Mouse (Mus musculus) forebrain, embryonic 11.5 days (tissue): ENCODE measurements around the gene Hdac7. TPM values are rescaled to one million over a fixed set of nuclear protein-coding genes. Genes with fewer than 3 reads are reported as not detected.

Source experiments
- ATAC-seq: fragments of 200-750 bp; cut with Nextera tagmentation; replicated peaks from 2 replicates; pipeline ENCODE4 v1.8.0; 2017; ENCODE audit warnings: moderate TSS enrichment; ENCODE audit not compliant: low FRiP score
- DNase-seq: peaks from one replicate; pipeline ENCODE4 v3.0.0-alpha.2; 2017; ENCODE audit warnings: low spot score
- H3K27ac ChIP-seq: fragments of 300-500 bp; sonication (generic); 2 replicates; pipeline ENCODE4 v1.5.1; 2014; ENCODE audit warnings: low read depth, low read length
- H3K27me3 ChIP-seq: fragments of 300-500 bp; sonication (generic); 2 replicates; pipeline ENCODE4 v1.6.1; 2014; ENCODE audit warnings: mild to moderate bottlenecking, low read length, mixed read lengths; ENCODE audit not compliant: control insufficient read depth, insufficient read depth
- H3K36me3 ChIP-seq: fragments of 300-500 bp; sonication (generic); 2 replicates; pipeline ENCODE4 v1.6.1; 2014; ENCODE audit warnings: mild to moderate bottlenecking, low read length, moderate library complexity, mixed read lengths; ENCODE audit not compliant: control insufficient read depth, insufficient read depth
- H3K4me1 ChIP-seq: fragments of 300-500 bp; sonication (generic); replicated peaks from 2 replicates; pipeline ENCODE4 v1.6.1; 2014; ENCODE audit warnings: low read length, mixed read lengths; ENCODE audit not compliant: control insufficient read depth, insufficient read depth
- H3K4me2 ChIP-seq: fragments of 300-500 bp; sonication (generic); 2 replicates; pipeline ENCODE4 v1.6.1; 2014; ENCODE audit warnings: low read depth, mild to moderate bottlenecking, low read length, moderate library complexity, mixed read lengths; ENCODE audit not compliant: severe bottlenecking
- H3K4me3 ChIP-seq: fragments of 300-500 bp; sonication (generic); 2 replicates; pipeline ENCODE4 v1.5.1; 2014; ENCODE audit warnings: low read depth, low read length
- H3K9ac ChIP-seq: fragments of 300-500 bp; sonication (generic); 2 replicates; pipeline ENCODE4 v1.6.1; 2014; ENCODE audit warnings: low read length
- H3K9me3 ChIP-seq: fragments of 300-500 bp; sonication (generic); 2 replicates; pipeline ENCODE4 v1.6.1; 2016; ENCODE audit warnings: low read length, mixed read lengths; ENCODE audit not compliant: control insufficient read depth
- WGBS: fragments of 180-500 bp; shearing (Covaris S2); extraction: QIAGEN DNeasy Blood & Tissue Kit; methylation state at CpG from one replicate; pipeline ENCODE4 v1.1.7; 2014; 5-methylcytosine and 5-hydroxymethylcytosine counted together
- polyA plus RNA-seq: library from polyadenylated mRNA; unstranded; fragments of >200 nt; fragmentation: Nextera tagmentation; extraction: Ambion mirVana; gene quantifications from 2 replicates; pipeline ENCODE4 v1.2.1, GENCODE M21; 2014

The Hdac7 gene
- polyA plus RNA-seq, 1 experiment from 2014 or later = 23.9 TPM

GRCm38 (mm10) chr15:97745331-97745730 is 99.0 kb downstream of the Hdac7 start:
- no peaks in the 10 kb centered on the region for H3K27me3 ChIP-seq
- no peak for ATAC-seq
- H3K9me3 ChIP-seq = no peaks in the 10 kb centered on the region
- no peaks in the 10 kb centered on the region for H3K36me3 ChIP-seq
- no peak for DNase-seq
- no peaks in the 10 kb centered on the region for H3K4me1 ChIP-seq
- 80% methylated on average over 10 of the region's 10 CpGs for WGBS
- H3K4me2 ChIP-seq = no peak overlapping the region
- H3K9ac ChIP-seq = no peak overlapping the region
- no peak overlapping the region for H3K4me3 ChIP-seq
- H3K27ac ChIP-seq = no peak overlapping the region

- H3K27ac ChIP-seq = no peak overlapping the region
- DNase-seq = no peak
- no peak overlapping the region for H3K4me3 ChIP-seq
- ATAC-seq = no peak
- no peaks in the 10 kb centered on the region for H3K36me3 ChIP-seq
- 84% methylated on average over 10 of the region's 10 CpGs for WGBS
- no peaks in the 10 kb centered on the region for H3K27me3 ChIP-seq
- H3K4me2 ChIP-seq = no peak overlapping the region
- no peaks in the 10 kb centered on the region for H3K4me1 ChIP-seq
- H3K9me3 ChIP-seq = no peaks in the 10 kb centered on the region
- no peak overlapping the region for H3K9ac ChIP-seq
These were observed 99.4 kb downstream of the Hdac7 start for GRCm38 (mm10) chr15:97744930-97745329.

- DNase-seq = no peak
- Histone ChIP-seq H3K27ac (no peak overlapping the region), H3K4me1 (no peaks in the 10 kb centered on the region), H3K4me3 (no peak overlapping the region), H3K9me3 (no peaks in the 10 kb centered on the region), H3K27me3 (no peaks in the 10 kb centered on the region), H3K36me3 (no peaks in the 10 kb centered on the region), H3K4me2 (no peak overlapping the region), H3K9ac (no peak overlapping the region)
- WGBS = 87% methylated on average over 11 of the region's 12 CpGs
- no peak for ATAC-seq
These were observed 100.3 kb downstream of the Hdac7 start for GRCm38 (mm10) chr15:97743961-97744525.

- WGBS = 83% methylated on average over 5 of the region's 5 CpGs
- H3K27ac ChIP-seq = no peak overlapping the region
- no peak for ATAC-seq
- H3K4me1 ChIP-seq = no peaks in the 10 kb centered on the region
- DNase-seq = no peak
- no peak overlapping the region for H3K4me2 ChIP-seq
- no peaks in the 10 kb centered on the region for H3K36me3 ChIP-seq
- H3K9ac ChIP-seq = no peak overlapping the region
- H3K27me3 ChIP-seq = no peaks in the 10 kb centered on the region
- no peaks in the 10 kb centered on the region for H3K9me3 ChIP-seq
- no peak overlapping the region for H3K4me3 ChIP-seq
These were observed 101.1 kb downstream of the Hdac7 start for GRCm38 (mm10) chr15:97743210-97743609.

Other genes starting within 250 kb of the Hdac7 start
- gene Rpap3, start 138.7 kb downstream of the Hdac7 start, polyA plus RNA-seq = 47.8 and 48.5 TPM in 2 replicates
- 0.33 TPM in 1 of 2 replicates, not detected in the other for gene Endou, start 113.2 kb downstream of the Hdac7 start, polyA plus RNA-seq
- gene Rapgef3, start 76.5 kb downstream of the Hdac7 start, polyA plus RNA-seq = 4.8 and 5.5 TPM in 2 replicates
- 32.1 and 32.9 TPM in 2 replicates for gene Slc48a1, start 66.0 kb downstream of the Hdac7 start, polyA plus RNA-seq
- 0.17 and 0.33 TPM in 2 replicates for gene Vdr, start 66.1 kb upstream of the Hdac7 start, polyA plus RNA-seq
- 44.5 and 47.8 TPM in 2 replicates for gene Tmem106c, start 119.7 kb upstream of the Hdac7 start, polyA plus RNA-seq
- 128 and 143 TPM in 2 replicates for gene Col2a1, start 160.2 kb upstream of the Hdac7 start, polyA plus RNA-seq
- gene Pfkm, start 248.1 kb upstream of the Hdac7 start, polyA plus RNA-seq = 42.8 and 46.3 TPM in 2 replicates
- gene Senp1, start 249.2 kb upstream of the Hdac7 start, polyA plus RNA-seq = 47.7 and 49.0 TPM in 2 replicates